Mouse (Mus musculus): ENCODE results near the gene Ctns. TPM values are rescaled to one million over a fixed set of nuclear protein-coding genes. Genes with fewer than 3 reads are reported as not detected.

Gene Ctns
- polyA plus RNA-seq (2012; rRNA removed): 12.3 and 21.2 TPM in 2 replicates

DNA sequence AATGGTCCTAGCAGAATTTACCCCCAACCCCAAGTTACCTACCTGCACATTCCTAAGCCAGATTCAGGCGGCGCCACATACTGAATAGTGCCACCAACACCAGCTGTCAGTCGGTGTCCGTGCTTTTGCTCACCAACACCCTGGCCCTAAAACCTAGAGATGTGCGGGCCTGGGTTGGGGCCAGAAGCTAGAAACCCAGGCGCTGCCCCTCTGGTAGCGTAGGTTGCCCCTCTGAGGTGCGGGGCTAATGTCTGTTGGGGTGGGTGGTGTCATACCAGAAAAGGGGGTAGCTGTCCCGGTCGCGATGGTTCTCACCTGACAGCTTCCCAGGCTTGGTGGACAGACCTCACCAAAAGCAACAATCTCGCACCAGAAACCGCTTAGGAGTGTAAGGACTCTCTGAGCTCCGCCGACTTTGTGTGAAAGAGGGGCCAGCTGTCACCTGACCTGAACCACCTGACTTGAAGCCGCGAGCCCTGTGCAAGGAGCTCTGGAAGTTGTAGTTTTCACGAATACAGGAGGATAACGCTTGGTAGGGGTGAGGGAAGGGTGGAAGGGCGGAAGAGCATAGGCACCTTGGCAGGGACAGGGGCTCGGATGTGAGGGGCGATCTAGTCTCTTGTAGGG, at the start of gene Ctns:
TSS of gene Ctns (minus strand) at position 440 of the 627 bp plus-strand sequence.

GRCm38 (mm10) chr11:73233992-73234391, 35.1 kb upstream of the Ctns start, which contains the start of gene Trpv1:
TSS of gene Trpv1 (plus strand) at chr11:73234292.

DNA sequence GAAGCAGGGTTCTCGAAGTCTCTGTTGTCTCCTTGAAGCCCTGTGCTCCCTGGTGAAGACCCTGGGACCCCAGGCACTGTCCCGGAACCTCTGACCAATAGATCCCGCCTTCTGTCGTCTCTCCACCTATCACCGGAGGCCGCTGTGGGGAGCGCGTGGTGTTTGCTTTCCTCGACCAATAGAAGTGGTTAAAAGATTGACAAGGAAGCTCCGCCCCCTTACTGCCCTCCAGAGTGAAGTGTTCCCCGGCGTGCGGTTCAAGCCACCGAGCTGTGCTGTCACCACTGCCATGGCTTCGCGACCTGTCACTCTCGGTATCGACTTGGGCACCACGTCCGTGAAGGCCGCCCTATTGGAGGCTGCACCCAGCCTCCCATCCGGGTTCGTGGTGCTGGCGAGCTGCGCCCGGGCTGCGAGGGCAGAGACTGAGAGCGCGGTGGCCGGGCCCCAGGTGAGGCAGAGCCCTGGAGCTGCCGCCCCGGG, 429 bp upstream of the Ctns start, which contains the start of gene Shpk:
TSS of gene Shpk (plus strand) at position 231 of the 483 bp plus-strand sequence.

DNA sequence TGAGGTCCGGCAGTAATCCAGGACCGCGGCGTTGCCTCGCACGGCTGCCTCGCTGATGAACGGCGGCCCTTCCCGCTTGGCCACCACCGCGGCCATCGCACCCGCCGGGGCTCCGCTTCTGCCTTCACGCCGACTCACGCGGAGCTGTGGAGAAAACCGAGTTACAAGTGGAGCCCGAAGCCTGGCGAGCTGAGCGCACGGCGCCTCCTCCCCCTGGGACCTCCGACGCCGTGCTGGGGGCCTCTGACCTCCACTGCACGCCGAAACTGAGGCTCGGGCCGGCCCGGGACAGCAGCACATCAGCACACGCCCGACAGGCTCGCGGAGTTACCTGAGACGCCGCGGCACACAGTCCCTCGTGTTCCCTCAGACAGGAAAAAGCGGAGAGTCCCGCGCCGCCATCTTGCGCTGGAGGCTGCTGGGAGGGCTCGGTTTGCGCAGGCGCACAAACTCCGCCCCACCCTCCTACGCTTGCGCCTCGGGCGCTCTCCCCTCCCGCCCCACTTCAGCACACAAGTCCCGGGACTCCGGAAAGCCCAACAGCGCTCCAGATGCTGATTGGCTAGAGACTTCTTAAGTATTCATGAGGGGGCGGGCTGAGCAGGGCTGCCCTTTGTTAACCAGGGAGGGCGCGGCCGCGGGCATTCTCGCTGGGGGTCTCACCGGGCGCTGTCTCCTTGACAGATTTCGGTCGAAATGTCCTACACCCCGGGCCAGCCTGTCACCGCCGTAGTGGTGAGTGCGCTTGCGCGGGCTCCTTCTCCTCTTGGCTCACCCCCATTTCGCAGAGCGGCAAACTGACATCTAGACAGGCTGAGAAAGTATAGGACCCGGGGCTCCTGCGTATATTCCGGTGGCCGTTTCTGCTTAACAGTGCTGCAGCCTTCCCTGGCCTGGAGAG, 22.0 kb downstream of the Ctns start, which contains the start of the genes Emc6 and Tax1bp3:
TSS of gene Emc6 (minus strand) at position 430 of the 901 bp plus-strand sequence.
TSS of gene Tax1bp3 (plus strand) at position 476 of the 901 bp plus-strand sequence.

GRCm38 (mm10) chr11:73159957-73160810, 38.7 kb downstream of the Ctns start, which contains the start of gene P2rx5:
TSS of gene P2rx5 (plus strand) at chr11:73160421.

DNA sequence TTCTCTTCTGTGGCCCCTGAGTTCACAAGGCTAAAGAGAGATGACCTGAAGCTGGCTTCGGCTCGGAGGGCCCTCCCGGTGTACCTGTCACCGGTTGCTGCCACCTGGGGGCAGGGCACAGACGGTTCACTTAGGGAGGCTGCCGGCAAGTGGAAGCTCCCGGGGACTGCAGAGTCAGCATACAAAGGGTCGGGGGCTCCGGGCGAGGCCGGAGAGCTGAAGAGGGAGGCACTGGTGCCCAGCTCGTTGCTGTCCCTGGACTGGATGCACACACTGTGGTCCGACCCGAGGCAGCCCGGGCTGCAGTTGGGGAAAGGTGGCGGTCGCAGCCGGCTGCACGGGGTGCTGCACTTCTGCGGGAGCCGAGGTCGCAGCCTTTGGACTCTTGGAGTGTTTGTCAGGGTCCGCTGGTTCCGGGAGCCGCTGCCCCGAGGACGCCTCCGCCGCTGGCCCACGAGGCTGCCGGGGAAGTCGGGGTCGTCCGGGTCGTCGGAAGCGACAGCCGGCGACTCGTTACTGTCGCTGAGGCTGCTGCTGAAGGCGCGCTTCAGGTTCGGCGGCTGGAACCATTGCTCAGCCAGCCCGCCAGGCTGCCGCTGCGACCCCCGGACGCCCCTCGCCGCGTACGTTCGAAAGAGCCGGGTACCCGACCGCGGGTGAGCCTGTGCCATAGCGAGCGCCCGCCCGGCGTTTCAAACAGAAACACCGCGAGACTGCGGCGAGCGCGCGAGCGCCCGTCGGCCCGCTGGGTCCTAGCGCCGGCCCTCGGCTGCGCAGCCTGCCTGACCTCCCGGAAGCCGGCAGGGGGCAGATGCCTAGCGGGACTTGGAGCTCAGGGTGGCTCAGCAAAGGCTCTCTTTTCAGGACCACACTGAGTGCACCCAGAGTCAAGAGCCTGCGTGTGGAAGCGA, 61.0 kb downstream of the Ctns start, which contains the start of gene Haspin:
TSS of gene Haspin (minus strand) at position 704 of the 911 bp plus-strand sequence.

Other genes starting within 250 kb of the Ctns start
- gene Atp2a3, start 237.9 kb downstream of the Ctns start, polyA plus RNA-seq (2012; rRNA removed): 2.1 and 2.4 TPM in 2 replicates
- gene P2rx1, start 199.9 kb downstream of the Ctns start, polyA plus RNA-seq (2012; rRNA removed): 1.2 and 1.7 TPM in 2 replicates
- 5.3 and 7.2 TPM in 2 replicates for gene Camkk1, start 180.0 kb downstream of the Ctns start, polyA plus RNA-seq (2012; rRNA removed)
- gene Ncbp3, start 151.3 kb downstream of the Ctns start, polyA plus RNA-seq (2012; rRNA removed): 9.6 and 11.2 TPM in 2 replicates
- 0.08 and 0.09 TPM in 2 replicates for gene Itgae, start 108.5 kb downstream of the Ctns start, polyA plus RNA-seq (2012; rRNA removed)
- gene Haspin, start 60.7 kb downstream of the Ctns start, polyA plus RNA-seq (2012; rRNA removed): 7.2 and 8.3 TPM in 2 replicates
- 0.28 and 0.30 TPM in 2 replicates for gene P2rx5, start 38.6 kb downstream of the Ctns start, polyA plus RNA-seq (2012; rRNA removed)
- gene Emc6, start 22.0 kb downstream of the Ctns start, polyA plus RNA-seq (2012; rRNA removed): 54.9 and 65.4 TPM in 2 replicates
- gene Tax1bp3, start 22.0 kb downstream of the Ctns start, polyA plus RNA-seq (2012; rRNA removed): 36.6 and 91.2 TPM in 2 replicates
- 0.91 and 1.5 TPM in 2 replicates for gene Shpk, start 418 bp upstream of the Ctns start, polyA plus RNA-seq (2012; rRNA removed)
- gene Trpv1, start 35.2 kb upstream of the Ctns start, polyA plus RNA-seq (2012; rRNA removed): 0.04 and 0.05 TPM in 2 replicates
- gene Trpv3, start 68.3 kb upstream of the Ctns start, polyA plus RNA-seq (2012; rRNA removed): 0.01 and 0.06 TPM in 2 replicates
- 0.25 and 0.46 TPM in 2 replicates for gene Aspa, start 130.6 kb upstream of the Ctns start, polyA plus RNA-seq (2012; rRNA removed)
- gene Gm49340, start 130.7 kb upstream of the Ctns start, polyA plus RNA-seq (2012; rRNA removed): not detected in 2 replicates
- 0.13 TPM in 1 of 2 replicates, not detected in the other for gene Spata22, start 130.7 kb upstream of the Ctns start, polyA plus RNA-seq (2012; rRNA removed)
- gene Olfr20, start 151.7 kb upstream of the Ctns start, polyA plus RNA-seq (2012; rRNA removed): not detected in 2 replicates
- gene Olfr376, start 172.2 kb upstream of the Ctns start, polyA plus RNA-seq (2012; rRNA removed): not detected in 2 replicates
- gene Olfr1, start 200.6 kb upstream of the Ctns start, polyA plus RNA-seq (2012; rRNA removed): not detected in 2 replicates
- gene Olfr378, start 229.4 kb upstream of the Ctns start, polyA plus RNA-seq (2012; rRNA removed): not detected in 2 replicates

All from central nervous system, embryonic 11.5 days (tissue).